Mouse (Mus musculus) thymus, adult 2 months (tissue): ENCODE data around the gene Srbd1. TPM values are rescaled to one million over a fixed set of nuclear protein-coding genes. Genes with fewer than 3 reads are reported as not detected.

Source experiments
- DNase-seq: peaks from one replicate; pipeline ENCODE4 v3.0.0; 2021
- H3K27ac ChIP-seq: fragments of 200-500 bp; 2 replicates; pipeline ENCODE4 v1.5.1; 2012; ENCODE audit warnings: low read length, control low read depth; ENCODE audit not compliant: control insufficient read depth, insufficient read depth
- H3K27me3 ChIP-seq: fragments of 200-500 bp; 2 replicates; pipeline ENCODE4 v1.6.1; 2012; ENCODE audit warnings: mild to moderate bottlenecking, low read length, moderate library complexity, mixed read lengths; ENCODE audit not compliant: control insufficient read depth, insufficient read depth
- H3K36me3 ChIP-seq: fragments of 200-500 bp; 2 replicates; pipeline ENCODE4 v1.6.1; 2012; ENCODE audit warnings: mild to moderate bottlenecking, low read length, moderate library complexity; ENCODE audit not compliant: control insufficient read depth, insufficient read depth
- H3K4me1 ChIP-seq: fragments of 200-500 bp; replicated peaks from 2 replicates; pipeline ENCODE4 v1.6.1; 2012; ENCODE audit warnings: low read length; ENCODE audit not compliant: control insufficient read depth, insufficient read depth
- H3K4me3 ChIP-seq: fragments of 200-500 bp; 2 replicates; pipeline ENCODE4 v1.5.1; 2012; ENCODE audit warnings: mild to moderate bottlenecking, low read length, control low read depth, moderate library complexity; ENCODE audit not compliant: control insufficient read depth, insufficient read depth
- CTCF ChIP-seq: fragments of 200-500 bp; IDR thresholded peaks from 2 replicates; pipeline ENCODE4 v1.5.1; 2012; ENCODE audit warnings: mild to moderate bottlenecking, control low read depth, low read length, moderate library complexity, borderline replicate concordance; ENCODE audit not compliant: control insufficient read depth, poor library complexity, insufficient read depth; ENCODE audit errors: extremely low read depth
- POLR2A ChIP-seq: fragments of 200-500 bp; IDR thresholded peaks from 2 replicates; pipeline ENCODE4 v1.6.1; 2012; ENCODE audit warnings: mild to moderate bottlenecking, low read length, control low read depth, moderate library complexity; ENCODE audit not compliant: control insufficient read depth, poor library complexity, insufficient read depth; ENCODE audit errors: extremely low read depth
- WGBS: fragments of 180-500 bp; shearing (Covaris S2); methylation state at CpG from one replicate; pipeline ENCODE4 v1.1.7; 2018; 5-methylcytosine and 5-hydroxymethylcytosine counted together
- polyA plus RNA-seq: library from polyadenylated mRNA; depleted of rRNA; stranded (reverse); fragments of >200 nt; gene quantifications from 2 replicates; pipeline ENCODE4 v1.2.3, GENCODE M21; 2012

Srbd1 gene
- polyA plus RNA-seq, 1 experiment: 3.2 TPM

DNA sequence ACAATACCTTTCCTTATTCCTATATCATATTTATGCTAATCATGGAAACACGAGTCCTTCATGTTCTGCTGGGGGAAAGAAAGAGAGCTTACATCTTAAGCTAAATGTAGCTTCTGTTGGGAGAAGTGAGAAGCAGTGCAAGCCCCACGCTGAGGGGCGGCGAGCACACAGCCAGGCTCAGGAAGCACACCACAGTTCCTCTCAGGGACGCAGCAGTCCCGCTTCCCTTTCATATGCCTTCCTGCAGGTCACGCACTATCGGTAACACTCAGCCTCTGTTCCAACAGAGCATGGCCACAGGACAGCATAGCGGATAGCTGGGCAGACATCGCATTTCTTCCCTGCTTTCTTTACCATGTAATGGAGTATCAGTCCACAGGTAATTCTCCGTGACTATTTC is 66.9 kb downstream of the Srbd1 start:
- Histone ChIP-seq H3K4me3 (no peak overlapping the region), H3K27ac (no peak overlapping the region)

DNA sequence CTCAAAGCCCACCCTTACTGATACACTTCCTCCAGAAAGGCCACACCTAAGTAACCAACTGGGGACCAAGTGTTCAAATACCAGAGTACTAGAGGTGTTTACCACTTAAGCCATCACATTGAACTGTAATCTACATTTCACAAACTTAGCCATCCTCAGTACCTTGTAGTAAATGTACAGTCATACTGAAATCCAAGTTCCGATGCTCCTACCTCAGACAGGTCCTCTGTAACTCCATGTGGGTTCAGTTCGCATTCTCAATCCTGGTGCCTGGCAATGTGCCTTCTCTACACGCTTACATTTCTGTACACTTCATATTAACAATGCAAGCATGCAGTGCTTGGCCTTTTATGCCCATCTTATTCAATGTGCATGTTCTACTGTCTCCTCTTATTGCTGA is 77.5 kb downstream of the Srbd1 start:
- Histone ChIP-seq H3K27ac (no peak overlapping the region), H3K4me3 (no peak overlapping the region), H3K4me1 (no peaks in the 10 kb centered on the region), H3K27me3 (no peaks in the 10 kb centered on the region), H3K36me3 (no peaks in the 10 kb centered on the region)
- no peak for DNase-seq
- WGBS: over 99% methylated on average over 3 of the region's 3 CpGs
- TF ChIP-seq CTCF (no peak), POLR2A (no peak)

More for the DNA sequence above, 66.9 kb downstream of the Srbd1 start:
- DNase-seq: no peak
- Histone ChIP-seq H3K27me3 (no peaks in the 10 kb centered on the region), H3K4me1 (no peaks in the 10 kb centered on the region), H3K36me3 (no peaks in the 10 kb centered on the region)
- TF ChIP-seq POLR2A (no peak), CTCF (no peak)
- 69% methylated on average over 11 of the region's 11 CpGs for WGBS

DNA sequence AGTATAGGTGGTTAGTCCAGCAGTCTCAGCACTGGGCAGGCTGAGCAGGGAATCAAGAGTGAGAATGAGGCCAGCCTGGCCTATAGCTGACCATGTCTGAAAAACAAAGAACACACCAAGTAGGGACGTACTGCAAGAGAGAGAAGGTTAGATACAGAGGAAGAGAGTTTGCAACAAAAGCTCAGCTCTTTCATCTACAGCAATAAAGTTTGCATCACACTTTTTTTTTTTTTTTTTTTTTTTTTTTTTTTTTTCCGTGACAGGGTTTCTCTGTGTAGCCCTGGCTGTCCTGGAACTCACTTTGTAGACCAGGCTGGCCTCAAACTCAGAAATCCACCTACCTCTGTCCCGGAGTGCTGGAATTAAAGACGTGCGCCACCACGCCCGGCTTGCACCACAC is 79.1 kb downstream of the Srbd1 start:
- DNase-seq: no peak
- WGBS: 94% methylated on average over 7 of the region's 7 CpGs

DNA sequence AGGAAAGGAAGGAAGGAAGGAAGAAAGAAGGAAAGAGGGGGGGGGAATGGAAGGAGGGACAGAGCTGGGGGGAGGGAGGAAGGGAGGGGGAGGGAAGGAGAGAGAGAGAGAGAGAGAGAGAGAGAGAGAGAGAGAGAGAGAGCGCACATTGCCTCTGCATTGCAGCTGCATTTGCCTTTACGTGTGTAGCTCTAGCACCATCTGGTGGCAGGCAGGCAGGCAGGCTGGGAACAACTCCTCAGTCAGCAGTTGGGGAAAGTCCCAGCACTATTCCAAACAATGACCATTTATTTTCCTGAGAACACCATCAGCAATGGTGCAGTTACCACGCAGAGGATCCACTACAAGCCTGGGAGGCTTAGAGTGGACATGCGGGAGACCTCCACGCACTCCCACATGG is 81.5 kb downstream of the Srbd1 start:
- peak; percentile 41 for DNase-seq
- Histone ChIP-seq H3K4me1 (no peaks in the 10 kb centered on the region), H3K27ac (no peak overlapping the region), H3K27me3 (no peaks in the 10 kb centered on the region), H3K36me3 (no peaks in the 10 kb centered on the region), H3K4me3 (no peak overlapping the region)
- TF ChIP-seq POLR2A (no peak), CTCF (peak; percentile 72; the same call in 1 of the 2 replicates)
- WGBS: 46% methylated on average over 5 of the region's 5 CpGs

More for the DNA sequence above, 79.1 kb downstream of the Srbd1 start:
- TF ChIP-seq POLR2A: no peak
- no peak for TF ChIP-seq CTCF
- Histone ChIP-seq H3K4me1 (no peaks in the 10 kb centered on the region), H3K27me3 (no peaks in the 10 kb centered on the region), H3K36me3 (no peaks in the 10 kb centered on the region), H3K4me3 (no peak overlapping the region), H3K27ac (no peak overlapping the region)

DNA sequence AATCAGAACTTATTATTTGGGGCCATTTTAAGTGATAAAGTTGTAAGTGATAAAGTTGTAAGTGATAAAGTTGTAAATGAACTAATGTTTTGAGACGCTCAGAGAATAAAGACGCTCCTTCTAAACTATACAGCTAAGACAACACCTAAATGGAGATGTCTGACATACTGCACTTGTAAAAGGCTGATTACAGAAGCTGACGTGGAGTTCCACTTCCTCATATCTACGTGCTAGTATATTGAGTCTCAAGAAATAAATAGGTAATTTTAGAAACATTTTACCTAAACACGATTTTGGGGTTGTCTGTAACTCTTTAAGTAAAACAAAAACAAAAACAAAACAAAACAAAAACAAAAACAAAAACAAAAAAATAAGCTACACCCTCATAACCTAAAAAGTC is 84.1 kb downstream of the Srbd1 start:
- Histone ChIP-seq H3K27ac (no peak overlapping the region), H3K36me3 (no peaks in the 10 kb centered on the region), H3K27me3 (no peaks in the 10 kb centered on the region), H3K4me3 (no peak overlapping the region), H3K4me1 (no peaks in the 10 kb centered on the region)
- TF ChIP-seq POLR2A: no peak
- TF ChIP-seq CTCF: no peak
- WGBS: 88% methylated on average over 5 of the region's 5 CpGs
- DNase-seq: no peak

DNA sequence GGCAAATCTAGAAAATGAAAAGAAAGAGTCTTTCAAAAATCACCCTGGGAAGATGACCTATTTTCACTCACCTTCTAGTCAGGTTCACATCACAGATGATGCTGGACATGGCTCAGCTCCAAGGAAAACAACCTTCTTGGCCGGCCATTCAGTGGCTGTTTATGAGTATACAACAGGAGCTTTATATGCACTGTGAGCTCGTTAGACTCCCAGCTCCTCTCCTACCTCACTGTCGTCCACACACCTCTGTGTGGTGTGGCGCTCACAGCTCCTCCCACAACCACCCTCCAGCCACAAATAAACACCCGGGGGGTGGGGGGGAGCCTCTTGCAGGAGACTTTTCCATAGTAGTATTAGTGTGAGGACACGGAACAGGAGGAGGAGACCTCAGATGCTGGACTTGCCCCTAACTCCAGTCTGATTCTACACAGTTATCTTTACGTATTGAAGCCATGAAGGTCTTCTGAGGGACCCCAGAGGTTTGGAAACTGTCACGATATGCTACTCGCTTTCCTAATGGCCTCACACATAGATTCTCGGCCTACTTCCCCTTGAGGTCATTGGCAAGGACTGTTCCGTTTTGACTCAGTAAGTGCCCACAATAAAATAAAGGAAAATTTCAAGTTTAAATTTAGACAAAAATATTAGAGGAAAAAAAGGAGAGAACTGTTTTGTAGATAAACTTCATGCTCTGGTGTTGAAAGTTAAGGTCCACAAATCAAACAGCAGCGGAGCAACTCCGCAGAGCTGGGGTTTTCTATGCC is 104.6 kb downstream of the Srbd1 start:
- DNase-seq: no peak
- TF ChIP-seq POLR2A (no peak), CTCF (no peak)
- Histone ChIP-seq H3K36me3 (no peaks in the 10 kb centered on the region; the same call in 1 of the 2 replicates), H3K27ac (no peak overlapping the region), H3K4me3 (no peak overlapping the region), H3K27me3 (no peaks in the 10 kb centered on the region), H3K4me1 (peaks cover 4% of the 10 kb centered on the region)
- WGBS: 95% methylated on average over 13 of the region's 13 CpGs
